Mouse (Mus musculus) heart, embryonic 12.5 days (tissue): ENCODE data around the gene Myocos. TPM values are rescaled to one million over a fixed set of nuclear protein-coding genes. Genes with fewer than 3 reads are reported as not detected.

ENCODE experiments used
- ATAC-seq: fragments of 200-750 bp; cut with Nextera tagmentation; 2 replicates; pipeline ENCODE4 v1.8.0; 2017; ENCODE audit warnings: moderate TSS enrichment, moderate library complexity; ENCODE audit not compliant: insufficient number of reproducible peaks, low FRiP score
- H3K27ac ChIP-seq: fragments of 300-500 bp; sonication (generic); 2 replicates; pipeline ENCODE4 v1.5.1; 2016; ENCODE audit warnings: mild to moderate bottlenecking, moderate library complexity; ENCODE audit not compliant: poor library complexity, severe bottlenecking
- H3K27me3 ChIP-seq: fragments of 300-500 bp; sonication (generic); replicated peaks from 2 replicates; pipeline ENCODE4 v1.6.1; 2016; ENCODE audit warnings: mild to moderate bottlenecking, moderate library complexity
- H3K36me3 ChIP-seq: fragments of 300-500 bp; sonication (generic); 2 replicates; pipeline ENCODE4 v1.6.1; 2016; ENCODE audit warnings: mild to moderate bottlenecking, moderate library complexity
- H3K4me1 ChIP-seq: fragments of 300-500 bp; sonication (generic); replicated peaks from 2 replicates; pipeline ENCODE4 v1.6.1; 2016; ENCODE audit warnings: mild to moderate bottlenecking
- H3K4me2 ChIP-seq: fragments of 300-500 bp; sonication (generic); 2 replicates; pipeline ENCODE4 v1.6.1; 2016; ENCODE audit warnings: mild to moderate bottlenecking, moderate library complexity
- H3K4me3 ChIP-seq: fragments of 300-500 bp; sonication (generic); 2 replicates; pipeline ENCODE4 v1.5.1; 2016; ENCODE audit warnings: mild to moderate bottlenecking
- H3K9ac ChIP-seq: fragments of 300-500 bp; sonication (generic); 2 replicates; pipeline ENCODE4 v1.6.1; 2016; ENCODE audit warnings: mild to moderate bottlenecking, moderate library complexity
- H3K9me3 ChIP-seq: fragments of 300-500 bp; sonication (generic); replicated peaks from 2 replicates; pipeline ENCODE4 v1.6.1; 2016; ENCODE audit warnings: mild to moderate bottlenecking, moderate library complexity
- WGBS: fragments of 180-500 bp; shearing (Covaris S2); methylation state at CpG from one replicate; pipeline ENCODE4 v1.1.7; 2016; 5-methylcytosine and 5-hydroxymethylcytosine counted together
- microRNA-seq: library from miRNA; unstranded; fragments of <30 nt; microRNA quantifications from one replicate; pipeline ENCODE4, GENCODE M21; 2017
- polyA plus RNA-seq: library from polyadenylated mRNA; unstranded; fragments of >200 nt; fragmentation: Nextera tagmentation; extraction: Ambion mirVana; gene quantifications from 2 replicates; pipeline ENCODE4 v1.2.1, GENCODE M21; 2016

Myocos gene
- polyA plus RNA-seq, 1 experiment from 2014 or later, result not detected

- Histone ChIP-seq H3K4me1 (no peaks in the 10 kb centered on the region), H3K27ac (no peak overlapping the region), H3K27me3 (no peaks in the 10 kb centered on the region), H3K9me3 (no peaks in the 10 kb centered on the region), H3K36me3 (no peaks in the 10 kb centered on the region), H3K4me3 (no peak overlapping the region), H3K9ac (no peak overlapping the region), H3K4me2 (no peak overlapping the region)
- 62% methylated on average over 4 of the region's 4 CpGs for WGBS
- no peak for ATAC-seq
Observed at GRCm38 (mm10) chr1:162611191-162611590, 46.8 kb downstream of the Myocos start.

GRCm38 (mm10) chr1:162609633-162610250, 48.3 kb downstream of the Myocos start:
- ATAC-seq, result no peak

GRCm38 (mm10) chr1:162608127-162608526, 49.9 kb downstream of the Myocos start:
- no peak for ATAC-seq
- no peaks in the 10 kb centered on the region for H3K4me1 ChIP-seq
- H3K27ac ChIP-seq, result no peak overlapping the region
- H3K9ac ChIP-seq, result no peak overlapping the region
- no peak overlapping the region for H3K4me2 ChIP-seq
- no peaks in the 10 kb centered on the region for H3K9me3 ChIP-seq
- 30% methylated on average over 1 of the region's 1 CpGs for WGBS
- H3K4me3 ChIP-seq, result no peak overlapping the region
- H3K36me3 ChIP-seq, result peaks cover 6% of the 10 kb centered on the region
- H3K27me3 ChIP-seq, result no peaks in the 10 kb centered on the region

More at GRCm38 (mm10) chr1:162609633-162610250, 48.3 kb downstream of the Myocos start:
- no peaks in the 10 kb centered on the region for H3K4me1 ChIP-seq
- no peak overlapping the region for H3K27ac ChIP-seq
- H3K27me3 ChIP-seq, result no peaks in the 10 kb centered on the region
- 36% methylated on average over 9 of the region's 9 CpGs for WGBS
- no peaks in the 10 kb centered on the region for H3K9me3 ChIP-seq
- H3K4me3 ChIP-seq, result no peak overlapping the region
- no peak overlapping the region for H3K9ac ChIP-seq
- H3K36me3 ChIP-seq, result peaks cover 1% of the 10 kb centered on the region; the same call in 1 of the 2 replicates
- H3K4me2 ChIP-seq, result no peak overlapping the region

- H3K4me2 ChIP-seq, result no peak overlapping the region
- 86% methylated on average over 4 of the region's 4 CpGs for WGBS
- H3K4me3 ChIP-seq, result no peak overlapping the region
- peaks cover 39% of the 10 kb centered on the region for H3K36me3 ChIP-seq
- H3K27me3 ChIP-seq, result no peaks in the 10 kb centered on the region
- ATAC-seq, result no peak
- no peak overlapping the region for H3K27ac ChIP-seq
- H3K9ac ChIP-seq, result no peak overlapping the region
- H3K9me3 ChIP-seq, result no peaks in the 10 kb centered on the region
- peaks cover 5% of the 10 kb centered on the region; the same call in 1 of the 2 replicates for H3K4me1 ChIP-seq
Observed at GRCm38 (mm10) chr1:162601288-162601687, 56.7 kb downstream of the Myocos start.

GRCm38 (mm10) chr1:162599617-162600016, 58.4 kb downstream of the Myocos start:
- WGBS, result 88% methylated on average over 5 of the region's 5 CpGs
- no peak overlapping the region for H3K27ac ChIP-seq
- peaks cover 42% of the 10 kb centered on the region for H3K36me3 ChIP-seq
- no peaks in the 10 kb centered on the region for H3K27me3 ChIP-seq
- H3K4me2 ChIP-seq, result no peak overlapping the region
- H3K4me3 ChIP-seq, result no peak overlapping the region
- H3K9me3 ChIP-seq, result no peaks in the 10 kb centered on the region
- ATAC-seq, result no peak
- peaks cover 5% of the 10 kb centered on the region; the same call in 1 of the 2 replicates for H3K4me1 ChIP-seq
- H3K9ac ChIP-seq, result no peak overlapping the region

GRCm38 (mm10) chr1:162597379-162598102, 60.5 kb downstream of the Myocos start:
- H3K4me3 ChIP-seq, result no peak overlapping the region
- no peak overlapping the region for H3K9ac ChIP-seq
- no peak for ATAC-seq
- peaks cover 5% of the 10 kb centered on the region; the same call in 1 of the 2 replicates for H3K4me1 ChIP-seq
- H3K4me2 ChIP-seq, result no peak overlapping the region
- H3K27me3 ChIP-seq, result no peaks in the 10 kb centered on the region
- H3K36me3 ChIP-seq, result peaks cover 36% of the 10 kb centered on the region
- no peaks in the 10 kb centered on the region for H3K9me3 ChIP-seq
- WGBS, result 36% methylated on average over 3 of the region's 3 CpGs
- no peak overlapping the region for H3K27ac ChIP-seq

Small RNA genes within 50 kb of the gene (microRNA-seq; reads per million reads assigned to microRNA genes)
- not detected for gene Gm27616

Other genes with a start within 250 kb of the Myocos start
- 0.95 and 1.1 TPM in 2 replicates for gene Dnm3, start 180.2 kb downstream of the Myocos start, polyA plus RNA-seq
- gene Mettl13, start 109.7 kb downstream of the Myocos start, polyA plus RNA-seq, result 13.9 and 15.1 TPM in 2 replicates
- gene Vamp4, start 87.7 kb downstream of the Myocos start, polyA plus RNA-seq, result 36.3 and 37.8 TPM in 2 replicates
- gene Myoc, start 19.1 kb downstream of the Myocos start, polyA plus RNA-seq, result not detected in 2 replicates
- 90.9 and 96.7 TPM in 2 replicates for gene Prrc2c, start 82.3 kb upstream of the Myocos start, polyA plus RNA-seq
- not detected in 2 replicates for gene Fmo4, start 155.8 kb upstream of the Myocos start, polyA plus RNA-seq
- 2.2 and 2.8 TPM in 2 replicates for gene Fmo1, start 208.4 kb upstream of the Myocos start, polyA plus RNA-seq
- gene Fmo2, start 240.5 kb upstream of the Myocos start, polyA plus RNA-seq, result 1.4 and 1.6 TPM in 2 replicates